Mouse (Mus musculus) neural tube, embryonic 12.5 days (tissue): ENCODE data around the gene Snx27. TPM values are rescaled to one million over a fixed set of nuclear protein-coding genes. Genes with fewer than 3 reads are reported as not detected.

Experiments
- ATAC-seq: fragments of 200-750 bp; cut with Nextera tagmentation; 2 replicates; pipeline ENCODE4 v1.8.0; 2017; ENCODE audit warnings: low read depth, mild to moderate bottlenecking, moderate TSS enrichment, moderate library complexity; ENCODE audit not compliant: low FRiP score
- H3K27ac ChIP-seq: fragments of 300-500 bp; sonication (generic); 2 replicates; pipeline ENCODE4 v1.5.1; 2016
- H3K27me3 ChIP-seq: fragments of 300-500 bp; sonication (generic); replicated peaks from 2 replicates; pipeline ENCODE4 v1.6.1; 2016; ENCODE audit warnings: mild to moderate bottlenecking
- H3K36me3 ChIP-seq: fragments of 300-500 bp; sonication (generic); 2 replicates; pipeline ENCODE4 v1.6.1; 2016; ENCODE audit warnings: mild to moderate bottlenecking
- H3K4me1 ChIP-seq: fragments of 300-500 bp; sonication (generic); 2 replicates; pipeline ENCODE4 v1.6.1; 2016
- H3K4me2 ChIP-seq: fragments of 300-500 bp; sonication (generic); replicated peaks from 2 replicates; pipeline ENCODE4 v1.6.1; 2016; ENCODE audit warnings: mild to moderate bottlenecking
- H3K4me3 ChIP-seq: fragments of 300-500 bp; sonication (generic); 2 replicates; pipeline ENCODE4 v1.5.1; 2016
- H3K9ac ChIP-seq: fragments of 300-500 bp; sonication (generic); 2 replicates; pipeline ENCODE4 v1.6.1; 2016; ENCODE audit warnings: mild to moderate bottlenecking
- H3K9me3 ChIP-seq: fragments of 300-500 bp; sonication (generic); 2 replicates; pipeline ENCODE4 v1.6.1; 2016; ENCODE audit warnings: mild to moderate bottlenecking
- WGBS: fragments of 180-500 bp; shearing (Covaris S2); methylation state at CpG from one replicate; pipeline ENCODE4 v1.1.7; 2016; 5-methylcytosine and 5-hydroxymethylcytosine counted together
- polyA plus RNA-seq: library from polyadenylated mRNA; unstranded; fragments of >200 nt; fragmentation: Nextera tagmentation; extraction: Ambion mirVana; gene quantifications from 2 replicates; pipeline ENCODE4 v1.2.1, GENCODE M21; 2016

Gene Snx27
- polyA plus RNA-seq, 1 experiment from 2014 or later, result 66.9 TPM

DNA sequence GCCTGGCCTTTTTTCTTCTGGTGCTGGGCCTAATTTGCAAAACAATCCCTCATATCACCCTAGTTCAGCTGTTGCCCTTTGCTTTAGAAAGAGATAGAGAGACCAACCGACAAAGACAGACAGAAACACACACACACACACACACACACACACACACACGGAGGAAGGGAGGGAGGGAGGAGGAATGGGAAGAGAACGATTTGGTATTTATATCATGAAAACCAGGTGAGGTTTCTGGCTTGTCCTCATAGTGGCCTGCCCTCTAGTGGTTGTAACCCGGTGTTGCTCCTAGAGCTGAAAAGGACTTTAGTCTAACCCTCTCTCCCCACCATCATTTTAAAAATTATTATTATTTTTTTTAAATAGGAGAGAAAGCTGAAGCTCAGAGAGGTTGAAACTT lies 19.4 kb upstream of the Snx27 start:
- 6% methylated on average over 4 of the region's 4 CpGs for WGBS
- no peak overlapping the region for H3K9ac ChIP-seq
- no peak overlapping the region for H3K27ac ChIP-seq
- no peaks in the 10 kb centered on the region for H3K36me3 ChIP-seq
- H3K4me3 ChIP-seq, result no peak overlapping the region
- H3K9me3 ChIP-seq, result no peaks in the 10 kb centered on the region
- no peaks in the 10 kb centered on the region for H3K4me1 ChIP-seq
- no peaks in the 10 kb centered on the region for H3K27me3 ChIP-seq
- peak; percentile 37; the same call in 1 of the 2 replicates for ATAC-seq
- no peak overlapping the region for H3K4me2 ChIP-seq

DNA sequence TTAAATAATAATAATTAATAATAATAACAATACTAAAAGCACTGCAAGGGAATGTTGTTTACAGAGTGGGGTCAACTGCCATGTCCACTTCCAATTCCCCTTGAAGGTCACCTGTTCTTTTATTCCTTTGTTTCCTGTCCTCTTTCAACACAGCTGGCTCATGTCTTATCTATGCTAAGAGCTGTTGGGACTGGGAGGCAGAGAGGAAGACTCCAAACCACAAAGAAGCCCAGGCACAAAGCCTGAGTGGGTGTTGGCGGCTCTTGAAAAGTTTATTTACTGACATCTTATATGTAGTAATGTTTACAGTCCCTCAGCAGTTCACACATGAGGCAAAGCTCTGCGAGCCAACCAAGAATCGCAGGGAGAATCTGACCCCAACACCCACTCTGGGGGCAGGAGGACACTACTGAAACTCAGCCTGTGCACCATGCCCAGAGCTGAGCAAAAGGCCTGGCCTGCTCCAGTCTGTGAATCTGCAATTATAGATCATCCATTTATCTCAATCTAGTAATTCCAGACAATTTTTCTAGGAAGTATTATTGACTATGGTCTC lies 14.8 kb upstream of the Snx27 start:
- H3K27ac ChIP-seq, result no peak overlapping the region
- ATAC-seq, result no peak
- no peaks in the 10 kb centered on the region for H3K36me3 ChIP-seq
- no peak overlapping the region for H3K4me2 ChIP-seq
- no peak overlapping the region for H3K9ac ChIP-seq
- H3K9me3 ChIP-seq, result peaks cover 5% of the 10 kb centered on the region; the same call in 1 of the 2 replicates
- H3K4me1 ChIP-seq, result no peaks in the 10 kb centered on the region
- no peak overlapping the region for H3K4me3 ChIP-seq
- 89% methylated on average over 3 of the region's 3 CpGs for WGBS
- no peaks in the 10 kb centered on the region for H3K27me3 ChIP-seq

DNA sequence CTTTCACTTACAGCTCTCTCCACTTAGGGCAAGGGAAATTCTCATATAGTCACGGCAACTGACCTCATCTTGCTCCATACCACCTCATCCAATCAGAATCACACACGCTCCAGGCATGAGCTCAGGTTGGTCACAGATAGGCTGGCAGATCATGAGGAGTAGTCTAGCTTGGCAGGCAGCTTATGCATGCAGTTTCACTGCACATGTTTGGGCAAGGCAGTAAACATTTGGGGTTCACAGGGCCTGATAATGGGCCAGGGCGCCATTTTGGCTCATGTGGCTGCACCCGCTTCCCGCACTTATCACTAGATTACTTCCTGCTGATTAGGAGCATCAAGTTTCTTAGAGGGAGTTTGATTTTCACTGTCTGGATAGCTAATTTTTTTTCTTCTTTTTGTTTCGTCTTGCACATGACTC lies 13.4 kb upstream of the Snx27 start:
- WGBS, result 90% methylated on average over 6 of the region's 6 CpGs

DNA sequence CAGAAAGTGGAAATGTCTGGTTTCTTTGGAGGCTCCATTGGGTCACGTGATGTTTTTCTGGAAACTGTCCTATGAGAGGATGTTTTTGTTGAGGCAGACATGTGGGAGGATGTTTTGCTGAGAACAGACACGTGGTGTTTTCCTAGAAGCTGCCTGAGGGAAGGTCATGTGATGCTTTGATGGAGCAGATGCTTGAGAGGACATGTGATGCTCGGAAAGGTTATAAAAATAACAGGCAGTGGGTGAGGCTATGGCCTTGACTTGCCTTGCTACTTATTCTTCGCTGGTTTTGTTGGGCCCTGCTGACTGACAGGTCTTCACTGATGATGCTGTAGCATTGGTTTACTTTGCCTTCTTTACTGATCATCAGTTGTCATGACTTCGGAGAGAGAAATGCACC lies 8.6 kb upstream of the Snx27 start:
- no peak overlapping the region for H3K4me3 ChIP-seq
- peaks cover 10% of the 10 kb centered on the region; the same call in 1 of the 2 replicates for H3K9me3 ChIP-seq
- no peak overlapping the region for H3K4me2 ChIP-seq
- no peak overlapping the region for H3K9ac ChIP-seq
- H3K27ac ChIP-seq, result no peak overlapping the region
- no peaks in the 10 kb centered on the region for H3K27me3 ChIP-seq
- no peaks in the 10 kb centered on the region for H3K4me1 ChIP-seq
- WGBS, result 87% methylated on average over 5 of the region's 5 CpGs
- no peaks in the 10 kb centered on the region for H3K36me3 ChIP-seq
- ATAC-seq, result no peak

More for the DNA sequence above, 13.4 kb upstream of the Snx27 start:
- Histone ChIP-seq H3K4me2 (no peak overlapping the region), H3K4me3 (no peak overlapping the region), H3K4me1 (no peaks in the 10 kb centered on the region), H3K27ac (no peak overlapping the region), H3K9ac (no peak overlapping the region), H3K36me3 (no peaks in the 10 kb centered on the region), H3K27me3 (no peaks in the 10 kb centered on the region), H3K9me3 (peaks cover 9% of the 10 kb centered on the region; the same call in 1 of the 2 replicates)
- ATAC-seq, result no peak

DNA sequence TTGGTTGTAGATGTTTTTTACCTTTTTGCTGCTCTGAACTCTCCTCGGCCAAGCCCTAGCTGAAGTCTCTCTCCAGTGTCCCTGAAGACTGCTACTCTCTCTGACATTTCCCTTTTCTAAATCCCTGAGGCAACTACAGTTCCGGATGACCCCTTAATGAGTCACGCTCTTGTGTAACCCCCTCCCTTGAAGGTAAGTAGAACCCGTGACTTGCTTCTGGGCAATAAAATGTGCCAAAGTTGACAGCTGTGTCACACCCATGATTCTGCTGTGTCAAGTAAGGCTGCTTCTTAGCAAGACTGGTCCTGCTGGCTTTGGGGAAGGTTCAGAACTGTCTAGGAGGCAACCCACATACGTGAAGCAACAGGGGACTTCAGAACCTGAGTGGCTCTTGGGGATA lies 5.4 kb upstream of the Snx27 start:
- Histone ChIP-seq H3K4me1 (no peaks in the 10 kb centered on the region), H3K4me2 (no peak overlapping the region), H3K4me3 (no peak overlapping the region), H3K27me3 (no peaks in the 10 kb centered on the region), H3K9me3 (0 out of 2 replicates have a peak, but pooled peaks cover 5% of the 10 kb centered on the region), H3K36me3 (no peaks in the 10 kb centered on the region), H3K27ac (no peak overlapping the region), H3K9ac (no peak overlapping the region)
- WGBS, result 69% methylated on average over 5 of the region's 5 CpGs
- ATAC-seq, result no peak

DNA sequence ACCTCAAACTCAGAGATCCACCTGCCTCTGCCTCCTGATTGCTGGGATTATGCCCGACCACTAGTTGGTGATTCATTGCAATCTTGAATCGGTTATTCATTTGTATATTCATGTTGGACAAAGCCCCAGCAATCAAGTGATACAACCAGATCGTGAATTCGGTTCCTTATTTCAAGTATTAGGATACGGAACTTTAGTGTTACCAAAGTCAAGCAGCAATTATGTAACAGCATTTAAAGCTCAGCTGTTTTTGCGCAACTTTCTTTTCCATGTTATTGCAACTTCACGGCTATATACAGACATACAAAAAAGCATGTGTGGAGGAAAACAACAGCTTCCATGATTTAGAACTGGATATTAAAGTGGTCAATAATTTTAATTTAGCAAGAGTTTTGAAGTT lies 428 bp upstream of the Snx27 start:
- no peaks in the 10 kb centered on the region for H3K9me3 ChIP-seq
- no peak overlapping the region for H3K27ac ChIP-seq
- H3K36me3 ChIP-seq, result no peaks in the 10 kb centered on the region
- WGBS, result 75% methylated on average over 7 of the region's 7 CpGs
- no peak overlapping the region for H3K4me2 ChIP-seq
- 0 out of 2 replicates have a peak overlapping the region, but pooled peaks have one; percentile 88 for H3K4me3 ChIP-seq
- H3K9ac ChIP-seq, result no peak overlapping the region
- H3K27me3 ChIP-seq, result no peaks in the 10 kb centered on the region
- no peak for ATAC-seq
- H3K4me1 ChIP-seq, result peaks cover 19% of the 10 kb centered on the region

DNA sequence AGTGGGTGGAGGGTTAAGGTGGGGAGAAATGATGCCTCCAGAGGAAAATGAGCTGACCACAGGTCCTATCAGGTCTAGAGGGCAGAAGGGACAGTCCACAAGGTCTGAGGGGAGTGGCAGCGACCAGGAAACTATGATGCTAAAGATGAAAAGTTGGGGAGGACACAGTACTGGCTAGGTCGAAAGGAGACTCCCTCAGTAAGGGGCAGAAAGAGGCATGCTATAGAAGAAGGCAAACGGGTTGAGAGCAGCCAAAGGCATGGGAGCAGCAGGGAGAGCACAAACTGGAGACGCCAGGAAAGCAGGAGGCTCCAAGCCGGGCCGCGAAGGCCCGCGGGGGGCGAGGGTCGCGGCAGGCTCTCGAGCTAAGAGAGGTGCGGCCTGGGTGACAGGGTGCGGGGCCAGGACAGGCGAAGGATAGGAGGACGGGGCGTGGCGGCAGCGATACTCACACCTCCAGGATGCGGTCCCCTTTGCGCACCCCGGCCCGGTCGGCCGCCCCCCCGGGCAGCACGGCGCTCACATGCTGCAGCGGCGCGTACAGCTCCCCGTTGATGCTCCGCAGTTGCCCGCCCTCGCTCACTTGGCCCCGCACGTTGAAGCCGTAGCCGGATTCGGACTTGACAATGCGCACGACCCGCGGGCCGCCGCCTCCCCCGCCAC lies 592 bp downstream of the Snx27 start:
- Histone ChIP-seq H3K4me2 (peak overlapping the region; percentile 89), H3K9ac (peak overlapping the region; percentile 88), H3K4me3 (peak overlapping the region; percentile 88), H3K4me1 (peaks cover 19% of the 10 kb centered on the region), H3K27ac (peak overlapping the region; percentile 80), H3K9me3 (no peaks in the 10 kb centered on the region), H3K36me3 (no peaks in the 10 kb centered on the region), H3K27me3 (no peaks in the 10 kb centered on the region)
- under 1% methylated on average over 47 of the region's 48 CpGs for WGBS
- ATAC-seq, result peak; percentile 83

DNA sequence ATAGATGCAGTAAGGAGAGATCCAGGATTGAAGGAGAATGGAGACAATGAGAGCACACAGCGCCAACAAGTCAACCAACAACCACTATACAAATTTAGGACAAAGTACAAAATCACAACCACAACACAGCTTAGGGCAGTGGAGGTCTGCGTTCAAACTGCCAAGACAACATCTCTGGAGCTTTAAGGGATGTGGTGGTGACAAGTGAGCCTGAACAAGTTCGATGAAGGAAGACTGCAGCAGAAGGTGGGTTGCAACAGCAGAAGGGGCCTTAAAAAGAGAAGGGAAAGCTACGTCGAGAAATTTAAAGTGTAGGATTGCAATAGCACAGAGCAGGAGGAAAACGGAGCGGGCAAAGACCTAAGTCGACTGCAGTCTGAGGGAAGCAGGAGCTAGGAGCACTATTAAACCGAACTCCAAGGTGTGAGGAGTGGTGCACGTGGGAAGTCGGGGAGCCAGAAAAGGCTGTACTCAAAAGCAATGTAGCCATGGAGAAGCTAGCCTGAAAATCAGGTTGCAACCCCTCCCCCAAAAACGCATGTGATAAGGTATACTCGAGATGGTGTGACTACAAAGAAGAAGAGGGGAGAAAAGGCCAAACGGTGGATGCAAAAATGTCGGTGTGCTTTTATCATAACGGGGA lies 1.3 kb downstream of the Snx27 start:
- peak overlapping the region; percentile 88 for H3K9ac ChIP-seq
- H3K9me3 ChIP-seq, result no peaks in the 10 kb centered on the region
- no peaks in the 10 kb centered on the region for H3K27me3 ChIP-seq
- peaks cover 19% of the 10 kb centered on the region for H3K4me1 ChIP-seq
- ATAC-seq, result no peak
- WGBS, result 3% methylated on average over 16 of the region's 16 CpGs
- H3K27ac ChIP-seq, result no peak overlapping the region
- H3K4me3 ChIP-seq, result peak overlapping the region; percentile 88
- H3K4me2 ChIP-seq, result peak overlapping the region; percentile 89
- no peaks in the 10 kb centered on the region for H3K36me3 ChIP-seq

DNA sequence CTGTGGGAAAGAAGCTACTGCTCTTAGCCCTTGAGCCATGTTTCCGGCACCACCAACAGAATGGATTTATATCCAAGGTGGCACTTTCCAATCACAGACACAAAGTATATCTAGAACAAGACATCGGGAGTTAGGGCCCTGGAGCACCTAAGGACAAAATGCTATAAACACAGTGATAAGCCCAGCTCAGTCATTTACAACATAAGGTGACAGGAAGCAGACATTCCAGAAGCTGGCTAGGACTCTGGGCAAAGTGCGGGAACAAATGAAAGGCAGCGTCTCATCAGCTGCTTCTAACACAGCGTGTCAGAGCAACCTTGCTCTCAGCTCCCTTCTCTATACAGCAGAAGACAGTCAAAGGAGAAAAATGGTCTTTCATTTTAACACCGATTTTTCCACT lies 8.0 kb downstream of the Snx27 start:
- Histone ChIP-seq H3K36me3 (no peaks in the 10 kb centered on the region), H3K9me3 (no peaks in the 10 kb centered on the region), H3K4me2 (no peak overlapping the region), H3K4me3 (no peak overlapping the region), H3K27ac (no peak overlapping the region), H3K9ac (no peak overlapping the region), H3K4me1 (peaks cover 5% of the 10 kb centered on the region; the same call in 1 of the 2 replicates), H3K27me3 (no peaks in the 10 kb centered on the region)
- ATAC-seq, result no peak
- 85% methylated on average over 6 of the region's 6 CpGs for WGBS

DNA sequence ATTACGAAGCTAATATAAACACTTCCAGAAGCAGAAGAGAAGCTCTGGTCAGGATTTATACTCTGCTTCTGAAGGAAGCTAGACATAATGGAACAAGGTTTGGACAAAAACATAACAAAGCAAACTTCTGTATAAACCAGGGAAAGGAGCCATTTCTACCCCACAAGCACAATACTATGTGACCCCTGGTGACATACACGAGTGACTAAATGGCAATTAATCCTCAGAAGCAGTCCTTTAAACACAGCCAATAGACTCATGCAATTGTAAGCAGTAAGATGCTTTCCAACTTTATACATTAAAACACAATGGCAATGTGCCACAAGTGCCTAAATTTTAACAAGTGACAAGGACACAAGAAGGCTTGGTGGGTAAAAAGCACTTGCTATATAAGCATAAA lies 15.3 kb downstream of the Snx27 start:
- WGBS, result 40% methylated on average over 2 of the region's 2 CpGs
- Histone ChIP-seq H3K27me3 (no peaks in the 10 kb centered on the region), H3K27ac (no peak overlapping the region), H3K36me3 (no peaks in the 10 kb centered on the region), H3K4me2 (no peak overlapping the region), H3K9me3 (no peaks in the 10 kb centered on the region), H3K9ac (no peak overlapping the region), H3K4me3 (no peak overlapping the region), H3K4me1 (no peaks in the 10 kb centered on the region)
- no peak for ATAC-seq

DNA sequence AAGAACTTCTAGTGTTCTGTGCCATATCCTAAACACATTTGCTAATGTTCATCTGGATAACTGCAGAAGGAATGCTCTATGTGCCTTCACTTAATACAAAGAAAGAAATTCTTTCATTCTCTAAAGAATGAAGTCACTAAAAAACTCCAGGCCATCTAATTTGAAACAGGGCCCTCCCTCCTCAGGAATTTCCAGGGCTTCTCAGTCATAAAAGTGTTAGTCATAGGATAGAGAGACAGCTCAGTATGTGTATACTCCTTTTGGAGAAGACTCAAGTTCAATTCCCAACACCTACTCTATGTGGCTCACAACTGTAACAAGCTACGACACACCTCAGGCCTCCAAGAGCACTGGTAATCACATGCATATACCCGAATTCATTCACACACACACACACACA lies 17.0 kb downstream of the Snx27 start:
- Histone ChIP-seq H3K27ac (no peak overlapping the region), H3K9ac (no peak overlapping the region), H3K36me3 (no peaks in the 10 kb centered on the region), H3K4me2 (no peak overlapping the region), H3K4me1 (no peaks in the 10 kb centered on the region), H3K4me3 (no peak overlapping the region), H3K9me3 (no peaks in the 10 kb centered on the region), H3K27me3 (no peaks in the 10 kb centered on the region)
- no peak for ATAC-seq
- 81% methylated on average over 2 of the region's 2 CpGs for WGBS

DNA sequence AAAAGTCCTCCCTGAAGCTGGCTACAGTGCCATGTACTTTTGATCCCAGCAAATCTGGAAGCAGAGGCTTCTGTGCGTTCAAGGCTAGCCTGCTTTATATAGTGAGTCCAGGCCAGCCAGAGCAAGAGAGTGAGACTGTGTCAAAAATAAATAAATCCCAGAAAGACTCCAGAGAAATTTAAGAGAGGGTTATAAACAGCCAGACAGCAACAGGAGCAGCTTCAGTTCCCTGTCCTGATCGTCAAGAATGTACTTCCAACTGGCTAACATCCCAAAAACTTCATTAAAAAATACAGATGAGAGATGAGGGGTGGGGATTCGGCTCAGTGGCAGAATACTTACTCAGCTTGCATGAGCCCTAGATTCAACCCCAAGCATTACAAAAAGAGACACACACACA lies 17.4 kb downstream of the Snx27 start:
- no peak for ATAC-seq
- H3K27ac ChIP-seq, result no peak overlapping the region

More for the DNA sequence above, 17.4 kb downstream of the Snx27 start:
- H3K27me3 ChIP-seq, result no peaks in the 10 kb centered on the region
- no peak overlapping the region for H3K4me2 ChIP-seq
- no peaks in the 10 kb centered on the region for H3K36me3 ChIP-seq
- no peak overlapping the region for H3K4me3 ChIP-seq
- no peaks in the 10 kb centered on the region for H3K4me1 ChIP-seq
- H3K9ac ChIP-seq, result no peak overlapping the region
- WGBS, result 61% methylated on average over 3 of the region's 3 CpGs
- no peaks in the 10 kb centered on the region for H3K9me3 ChIP-seq
